Mouse (Mus musculus) induced T-regulatory cell, adult 2 months (primary cell): ENCODE results near the gene Stt3a.

Experiments used
- DNase-seq: peaks from one replicate; pipeline ENCODE4 v3.0.0-alpha.2; 2012; ENCODE audit warnings: low read depth

Gene Stt3a

DNA sequence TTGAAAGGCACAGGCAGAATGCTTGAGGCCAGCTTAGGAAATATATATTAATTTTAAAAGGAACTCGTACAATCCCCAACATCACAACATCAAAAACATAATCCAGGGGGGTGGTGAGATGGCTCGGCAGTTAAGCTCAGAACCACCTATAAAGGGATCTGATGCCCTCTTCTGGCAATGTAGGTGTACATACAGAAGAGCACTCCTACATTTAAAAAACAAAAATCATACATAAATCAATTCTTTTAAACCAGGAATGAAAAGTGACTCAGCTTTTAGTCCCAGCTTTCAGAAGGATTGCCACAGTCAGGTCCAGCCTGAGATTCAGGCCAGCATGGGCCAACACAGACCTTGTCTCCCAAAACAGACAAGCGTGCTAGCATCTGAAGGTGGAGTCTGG, 50.9 kb downstream of the Stt3a start:
- DNase-seq, result no peak

- no peak for DNase-seq
These were observed 60.2 kb downstream of the Stt3a start for GRCm38 (mm10) chr9:36707304-36707703.

DNA sequence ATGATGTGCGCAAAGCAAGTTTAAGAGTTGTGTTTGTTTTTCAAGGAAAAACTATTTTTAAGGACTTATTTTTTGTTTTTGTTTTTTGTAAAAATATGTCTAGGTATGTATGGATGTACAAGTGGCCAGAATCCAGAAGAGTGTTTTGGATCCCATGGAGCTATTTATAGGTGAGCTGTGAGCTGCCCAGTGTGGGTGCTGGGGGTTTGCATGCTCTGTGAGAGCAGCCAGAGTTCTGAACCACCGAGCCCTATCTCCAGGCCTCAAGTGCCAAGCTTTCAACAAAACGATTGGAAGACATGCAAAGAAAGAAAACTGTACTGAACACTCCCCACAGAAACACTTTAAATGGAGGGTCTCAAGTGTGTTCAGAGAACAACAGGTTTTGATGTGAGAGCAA, 61.6 kb downstream of the Stt3a start:
- no peak for DNase-seq

DNA sequence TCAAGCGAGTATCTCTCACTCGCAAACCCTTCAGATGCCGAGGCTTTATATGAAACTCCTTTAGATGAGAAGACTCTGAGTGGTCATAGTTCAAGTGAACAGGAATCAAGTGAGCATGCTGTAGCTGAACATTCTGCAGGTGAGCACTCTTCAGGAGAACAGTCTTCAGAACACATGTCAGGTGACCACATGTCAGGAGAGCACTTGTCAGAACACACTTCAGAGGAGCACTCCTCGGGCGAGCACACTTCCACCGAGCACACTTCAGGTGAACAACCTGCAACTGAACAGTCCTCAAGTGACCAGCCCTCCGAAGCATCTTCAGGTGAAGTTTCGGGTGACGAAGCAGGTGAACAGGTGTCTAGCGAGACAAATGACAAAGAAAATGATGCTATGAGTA, 73.2 kb downstream of the Stt3a start:
- no peak for DNase-seq

GRCm38 (mm10) chr9:36692920-36693319, 74.6 kb downstream of the Stt3a start, which contains the start of gene Acrv1:
Gene Acrv1, plus strand, starts transcription at chr9:36693220.
- no peak for DNase-seq

GRCm38 (mm10) chr9:36687329-36687728, 80.2 kb downstream of the Stt3a start:
- peak; percentile 5 for DNase-seq

DNA sequence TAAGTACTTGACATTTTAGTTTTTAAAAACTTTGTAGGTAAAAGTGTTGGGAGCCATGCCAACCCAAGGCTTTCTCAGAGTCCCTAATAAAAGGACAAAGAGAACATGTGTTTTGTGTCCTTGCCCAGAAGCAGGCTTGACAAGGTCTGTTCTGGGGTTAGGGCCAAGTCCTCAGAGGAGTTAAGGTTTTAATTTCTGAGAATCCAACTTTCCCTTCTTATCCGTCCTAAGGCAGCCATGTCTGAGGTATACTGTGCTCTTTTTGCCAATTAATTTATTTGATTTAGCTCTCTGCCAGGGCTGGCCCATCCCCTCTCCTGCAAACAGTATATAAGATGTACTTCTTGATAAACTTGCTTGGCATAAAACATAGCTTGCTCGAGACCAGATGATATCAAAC, 86.1 kb downstream of the Stt3a start:
- DNase-seq, result no peak
